Comparison of ENCODE assay signal across 9 mouse cellular contexts in genomic region chr2:34530042-34530441, GRCm38 (mm10).
DNase-seq lines count a peak whose midpoint lies in the region; ATAC-seq and TF ChIP-seq lines count a peak whose summit lies in the region.
"Had no signal": no experiment of that assay in that cellular context is flagged by ENCODE, and none has a peak within 500 bp of the region (broad histone marks: within the 10 kb centered on the region; RNA-seq: fewer than 3 reads in every experiment).

No protein-coding gene starts in this region.

- no peak overlapping the region for H3K9ac ChIP-seq in midbrain, embryonic 14.5 days (replicated peaks; ENCODE audit: low read length)
- H3K9ac ChIP-seq: stomach, embryonic 15.5 days had no signal

- H3K4me2 ChIP-seq in midbrain, embryonic 14.5 days (ENCODE audit: low read length): no peak overlapping the region
- H3K4me2 ChIP-seq: stomach, embryonic 15.5 days had no signal

- H3K36me3 ChIP-seq in midbrain, embryonic 14.5 days (ENCODE audit: control insufficient read depth, insufficient read depth, low read length): no peaks in the 10 kb centered on the region
- H3K36me3 ChIP-seq: stomach, embryonic 15.5 days had no signal

- 16% methylated on average over 3 of the region's 3 CpGs for WGBS in midbrain, embryonic 14.5 days

- no peak for ATAC-seq in midbrain, embryonic 14.5 days (ENCODE audit: low FRiP score, low TSS enrichment)
- ATAC-seq in granulocyte monocyte progenitor cell, adult 5-6 weeks (replicated peaks; ENCODE audit: poor library complexity, severe bottlenecking): no peak

- no peak overlapping the region; the same call in 1 of the 2 replicates for H3K27ac ChIP-seq in layer of hippocampus, adult 2 months
- 0 out of 2 replicates have a peak overlapping the region, but pooled peaks have one; percentile 2 for H3K27ac ChIP-seq in midbrain, embryonic 14.5 days (replicated peaks; ENCODE audit: low read depth, low read length)

- TF ChIP-seq CTCF in layer of hippocampus, adult 2 months (conservative IDR thresholded peaks at IDR 0.05): peak; percentile 72

- H3K4me3 ChIP-seq in layer of hippocampus, adult 2 months: no peak overlapping the region
- H3K4me3 ChIP-seq in midbrain, embryonic 14.5 days (replicated peaks; ENCODE audit: low read depth, low read length): no peak overlapping the region
- H3K4me3 ChIP-seq: megakaryocyte, embryonic 14.5 days; stomach, embryonic 15.5 days had no signal

- DNase-seq in layer of hippocampus, adult 2 months (ENCODE audit: low spot score in 2 of 2): peak in 1 of 2 experiments; percentile 23
- DNase-seq in layer of hippocampus, adult 9-10 months (ENCODE audit: low spot score): no peak
- peak; percentile 7 for DNase-seq in ZHBTc4 (ENCODE audit: low read depth, low spot score)
- peak; percentile 15 for DNase-seq in cerebellum, adult 8-10 months
- DNase-seq in midbrain, embryonic 14.5 days: peak; percentile 66
- DNase-seq in urinary bladder, postnatal 4 days (ENCODE audit: low spot score in 2 of 2): no peak

- no peaks in the 10 kb centered on the region for H3K9me3 ChIP-seq in midbrain, embryonic 14.5 days (ENCODE audit: control insufficient read depth, low read length)
- H3K9me3 ChIP-seq: stomach, embryonic 15.5 days had no signal

- peaks cover 23% of the 10 kb centered on the region for H3K4me1 ChIP-seq in midbrain, embryonic 14.5 days (ENCODE audit: control insufficient read depth, insufficient read depth, low read length)
- H3K4me1 ChIP-seq: megakaryocyte, embryonic 14.5 days had no signal

- no peaks in the 10 kb centered on the region for H3K27me3 ChIP-seq in midbrain, embryonic 14.5 days (ENCODE audit: control insufficient read depth, insufficient read depth, low read length)
- H3K27me3 ChIP-seq: megakaryocyte, embryonic 14.5 days; stomach, embryonic 15.5 days had no signal

Comparison
In these comparisons a context has a peak if more than half of its experiments do, and no peak if none do; other contexts are left out.
1. DNase-seq: peak in ZHBTc4 (single experiment), cerebellum, adult 8-10 months (single experiment) and midbrain, embryonic 14.5 days (single experiment); none in layer of hippocampus, adult 9-10 months (single experiment) and urinary bladder, postnatal 4 days (0 of 2).